Mouse (Mus musculus) thymus, postnatal 10 days (tissue): ENCODE measurements around the gene Notch3.
"Not testable (repeated sequence)": the region's sequence is repeated elsewhere in the genome, so short reads cannot be mapped to it uniquely, and the experiment has no call there.

Experiments
- DNase-seq, 2 experiments: peaks; one replicate each; pipeline ENCODE4 v3.0.0; 2021; ENCODE audit warnings: low spot score in 2 of 2

The Notch3 gene

DNA sequence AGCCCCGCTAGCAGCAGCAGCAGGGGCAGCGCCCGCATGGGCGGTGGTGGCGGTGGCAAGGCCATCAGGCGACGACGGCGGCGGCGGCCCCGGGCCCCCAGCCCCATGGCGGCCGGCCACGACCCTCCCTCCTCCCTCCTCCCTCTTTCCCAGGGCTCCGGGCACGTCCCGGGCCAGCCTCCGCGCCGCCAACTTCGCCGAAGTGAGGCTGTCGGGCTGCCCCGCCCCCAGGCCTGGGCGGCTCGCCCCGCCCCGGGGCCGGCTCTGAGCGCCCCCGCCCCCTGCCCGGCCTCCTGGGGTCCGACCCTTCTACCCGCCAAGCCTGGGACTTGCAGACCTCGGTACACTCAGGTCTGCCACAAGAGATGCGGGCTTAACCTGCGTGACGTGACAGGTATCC, at the start of gene Notch3:
Gene Notch3 (minus strand): TSS at position 166 of the 400 bp plus-strand sequence.
- DNase-seq = peak; percentile 54 to 74

GRCm38 (mm10) chr17:32215587-32215986, 48.9 kb upstream of the Notch3 start:
- DNase-seq = not testable (repeated sequence)

GRCm38 (mm10) chr17:32211554-32211953, 44.9 kb upstream of the Notch3 start:
- DNase-seq = not testable (repeated sequence)

- DNase-seq = peak; percentile 36 to 72
Observed at GRCm38 (mm10) chr17:32209752-32210151, 43.1 kb upstream of the Notch3 start.

DNA sequence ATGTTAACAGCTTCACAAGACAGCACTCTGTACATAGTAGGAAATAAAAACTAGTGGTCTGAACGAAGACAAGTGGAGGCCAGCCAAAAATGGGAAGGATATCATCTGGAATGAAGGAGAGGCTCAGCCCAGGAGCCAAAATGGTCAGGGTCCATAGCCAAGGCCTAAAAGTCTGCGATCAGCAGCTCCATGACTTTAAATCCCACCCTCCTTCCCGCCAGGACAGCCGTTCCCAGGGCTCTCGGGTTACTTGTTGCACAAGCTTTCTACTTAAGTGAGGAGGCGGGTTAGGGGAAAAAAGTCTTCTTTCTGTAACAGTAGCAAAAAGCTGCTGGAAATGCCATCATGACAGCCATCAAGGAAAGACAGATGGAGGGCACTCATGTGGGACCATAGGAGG, 42.5 kb upstream of the Notch3 start:
- no peak for DNase-seq

GRCm38 (mm10) chr17:32207586-32208245, 41.1 kb upstream of the Notch3 start:
- DNase-seq = no peak

- no peak for DNase-seq
Observed at GRCm38 (mm10) chr17:32205345-32205744, 38.7 kb upstream of the Notch3 start.

- no peak for DNase-seq
Observed at GRCm38 (mm10) chr17:32202972-32203371, 36.3 kb upstream of the Notch3 start.

DNA sequence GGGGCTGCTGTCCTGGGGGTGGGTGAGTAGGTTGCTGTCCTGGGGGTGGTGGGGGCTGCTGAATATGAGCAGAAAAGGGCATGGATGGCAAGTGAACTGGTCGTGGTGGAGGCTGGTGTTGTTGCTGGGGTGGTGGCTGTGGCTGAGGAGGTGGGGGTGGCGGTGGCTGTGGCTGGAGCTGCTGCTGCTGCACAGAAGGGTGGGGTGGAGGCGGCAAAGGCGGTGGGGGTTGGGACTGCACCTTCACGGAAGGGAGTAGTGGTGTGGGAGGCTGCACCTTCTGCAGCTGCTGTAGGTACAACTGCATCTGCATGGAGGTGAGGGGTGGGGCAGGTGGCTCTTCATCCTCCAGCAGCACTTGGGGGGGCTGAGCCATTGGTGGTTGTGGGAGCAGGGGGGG, 34.4 kb upstream of the Notch3 start:
- DNase-seq = peak; percentile 54 to 66

- DNase-seq = no peak
Observed at GRCm38 (mm10) chr17:32199796-32200195, 33.1 kb upstream of the Notch3 start.

DNA sequence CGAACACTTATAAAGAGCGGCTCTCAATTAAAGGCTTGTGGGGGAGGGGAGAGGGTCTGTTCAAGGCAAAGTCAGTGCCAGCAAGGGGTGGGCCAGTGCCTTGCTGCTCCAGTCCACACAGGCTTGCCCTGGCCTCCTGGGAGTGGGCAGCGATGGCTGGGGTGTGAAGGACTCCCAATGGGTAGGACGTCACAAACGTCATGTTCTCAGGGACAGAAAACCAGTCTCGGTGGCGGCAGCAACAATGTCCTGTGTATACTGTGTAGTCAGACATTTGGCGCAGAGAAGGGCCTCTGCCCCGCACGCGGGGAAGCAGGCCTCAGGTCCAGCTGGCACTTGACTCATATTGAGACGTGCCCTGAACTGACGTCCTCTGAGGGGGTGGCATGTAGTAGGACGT, 30.5 kb upstream of the Notch3 start:
- DNase-seq = no peak

GRCm38 (mm10) chr17:32195725-32196124, 29.1 kb upstream of the Notch3 start:
- no peak for DNase-seq

GRCm38 (mm10) chr17:32193010-32193409, 26.4 kb upstream of the Notch3 start:
- no peak for DNase-seq

DNA sequence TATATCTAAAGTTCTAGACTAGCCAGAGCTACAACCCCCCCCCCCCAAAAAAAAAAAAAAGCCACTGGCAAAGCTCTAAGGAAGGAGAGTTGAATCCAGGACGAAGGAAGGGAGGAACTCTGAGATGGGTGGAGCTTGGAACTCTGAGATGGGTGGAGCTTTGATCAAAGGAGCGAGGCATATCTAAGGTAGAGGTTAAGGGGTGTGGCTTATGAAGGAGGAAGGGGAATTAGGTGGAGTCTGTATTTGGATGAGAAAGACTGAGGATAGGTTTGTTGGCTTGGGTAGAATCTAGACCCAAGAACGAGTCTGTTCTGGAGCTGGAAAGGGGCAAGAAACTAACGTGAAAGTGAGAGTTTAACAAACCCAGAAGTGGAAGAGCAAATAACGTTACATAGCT, 23.2 kb upstream of the Notch3 start:
- no peak for DNase-seq

GRCm38 (mm10) chr17:32188863-32189636, 22.4 kb upstream of the Notch3 start, which contains the start of gene Ephx3:
Gene Ephx3, minus strand, starts transcription at chr17:32189549.
- peak in 1 of 2 experiments; percentile 41 for DNase-seq

GRCm38 (mm10) chr17:32183017-32183416, 16.4 kb upstream of the Notch3 start:
- no peak for DNase-seq

- DNase-seq = no peak
Observed at GRCm38 (mm10) chr17:32179621-32180491, 13.2 kb upstream of the Notch3 start.

GRCm38 (mm10) chr17:32176919-32177318, 10.3 kb upstream of the Notch3 start:
- no peak for DNase-seq

DNA sequence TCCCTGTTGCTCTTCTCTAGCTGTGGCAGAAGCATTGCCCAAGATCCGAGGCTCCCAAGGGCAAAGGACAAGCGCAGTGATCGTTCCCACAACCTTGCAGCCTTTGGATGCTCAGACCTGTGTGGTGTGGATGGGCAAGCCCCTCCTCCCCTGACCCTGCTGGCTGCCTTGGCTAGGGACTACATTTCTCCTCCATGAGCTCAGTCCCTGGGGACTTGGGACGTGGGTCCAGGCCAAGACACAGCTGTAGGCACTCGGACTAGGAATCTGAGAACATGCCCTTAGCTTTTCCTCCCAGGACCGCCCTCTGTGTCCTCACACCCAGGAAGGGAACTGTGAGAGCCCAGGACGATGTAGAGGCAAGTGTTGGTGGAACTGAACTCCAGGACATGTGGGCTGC, 6.5 kb upstream of the Notch3 start:
- no peak for DNase-seq

GRCm38 (mm10) chr17:32172485-32172884, 5.8 kb upstream of the Notch3 start:
- no peak for DNase-seq

- DNase-seq = peak; percentile 68 to 71
Observed at GRCm38 (mm10) chr17:32169518-32170225, 3.0 kb upstream of the Notch3 start.
